Comparison of ENCODE assay signal across 15 mouse cellular contexts in the genomic region with DNA sequence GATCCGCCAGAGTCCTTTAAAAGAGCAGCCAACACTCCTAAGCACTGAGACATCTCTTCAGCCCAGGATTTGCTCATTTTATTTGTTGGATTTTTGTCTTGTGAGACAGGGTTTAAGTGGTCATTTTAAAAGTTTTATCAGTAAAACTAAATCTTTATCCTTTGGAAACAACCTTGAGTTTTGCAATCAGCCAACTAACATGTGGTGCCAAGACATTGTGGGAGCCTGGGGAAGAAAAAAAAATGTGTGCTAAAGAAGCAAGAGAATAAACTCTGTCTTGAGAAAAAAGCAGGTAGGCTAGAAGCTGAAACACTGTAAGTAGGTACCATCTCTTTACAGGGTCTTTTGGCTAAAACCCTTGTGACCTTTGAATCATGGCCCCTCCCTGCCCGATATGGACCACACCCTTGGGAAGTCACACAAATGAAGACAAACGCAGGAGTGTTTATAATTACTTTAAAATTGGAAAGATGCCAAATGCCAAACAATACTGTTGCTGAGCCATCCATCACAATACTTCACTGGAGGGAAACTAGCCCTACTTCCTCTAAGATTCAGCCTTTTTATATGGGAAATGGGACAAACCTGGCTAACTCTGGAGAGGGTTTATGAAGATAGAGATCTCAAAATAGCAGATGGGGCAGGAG. TPM values are rescaled to one million over a fixed set of nuclear protein-coding genes. Genes with fewer than 3 reads are reported as not detected.
DNase-seq lines count a peak whose midpoint lies in the region; ATAC-seq and TF ChIP-seq lines count a peak whose summit lies in the region.
"Had no signal": no experiment of that assay in that cellular context is flagged by ENCODE, and none has a peak within 500 bp of the region (broad histone marks: within the 10 kb centered on the region; RNA-seq: fewer than 3 reads in every experiment).

No protein-coding gene starts in this region.

- ATAC-seq in kidney, postnatal 0 days (replicated peaks; ENCODE audit: low FRiP score, low read depth), result no peak
- peak; percentile 38 for ATAC-seq in stomach, embryonic 15.5 days (ENCODE audit: insufficient read depth, low FRiP score, low read depth)
- ATAC-seq: liver, embryonic 12.5 days had no signal

- no peaks in the 10 kb centered on the region for H3K27me3 ChIP-seq in kidney, postnatal 0 days (ENCODE audit: insufficient read depth, low read length)
- no peaks in the 10 kb centered on the region for H3K27me3 ChIP-seq in stomach, embryonic 15.5 days (replicated peaks)
- H3K27me3 ChIP-seq: hindbrain, embryonic 13.5 days; liver, embryonic 12.5 days had no signal

- H3K4me2 ChIP-seq in kidney, postnatal 0 days (ENCODE audit: low read length), result no peak overlapping the region
- H3K4me2 ChIP-seq in stomach, embryonic 15.5 days, result no peak overlapping the region
- H3K4me2 ChIP-seq: heart, embryonic 11.5 days; hindbrain, embryonic 13.5 days; liver, embryonic 12.5 days had no signal

- no peaks in the 10 kb centered on the region for H3K36me3 ChIP-seq in kidney, postnatal 0 days (ENCODE audit: insufficient read depth, low read length)
- H3K36me3 ChIP-seq in stomach, embryonic 15.5 days, result no peaks in the 10 kb centered on the region
- H3K36me3 ChIP-seq: hindbrain, embryonic 13.5 days; liver, embryonic 12.5 days had no signal

- H3K27ac ChIP-seq in kidney, postnatal 0 days, result no peak overlapping the region
- H3K27ac ChIP-seq in stomach, embryonic 15.5 days, result no peak overlapping the region
- H3K27ac ChIP-seq: hindbrain, embryonic 13.5 days; liver, embryonic 12.5 days had no signal

- no peak overlapping the region for H3K4me3 ChIP-seq in kidney, postnatal 0 days (replicated peaks; ENCODE audit: low read depth, low read length)
- no peak overlapping the region for H3K4me3 ChIP-seq in stomach, embryonic 15.5 days (replicated peaks)
- H3K4me3 ChIP-seq: hindbrain, embryonic 13.5 days; liver, embryonic 12.5 days had no signal

- H3K4me1 ChIP-seq in kidney, postnatal 0 days (replicated peaks; ENCODE audit: insufficient read depth, low read length), result no peaks in the 10 kb centered on the region
- H3K4me1 ChIP-seq in stomach, embryonic 15.5 days, result no peaks in the 10 kb centered on the region
- H3K4me1 ChIP-seq: hindbrain, embryonic 13.5 days; liver, embryonic 12.5 days had no signal

- TF ChIP-seq CTCF in kidney, postnatal 0 days (IDR thresholded peaks at IDR 0.05; ENCODE audit: low read depth), result no peak

- H3K9ac ChIP-seq in kidney, postnatal 0 days (ENCODE audit: low read depth, low read length), result no peak overlapping the region
- no peak overlapping the region for H3K9ac ChIP-seq in stomach, embryonic 15.5 days
- H3K9ac ChIP-seq: hindbrain, embryonic 13.5 days; liver, embryonic 12.5 days had no signal

- WGBS in kidney, postnatal 0 days, result 69% methylated on average over 3 of the region's 3 CpGs
- 47% methylated on average over 3 of the region's 3 CpGs for WGBS in stomach, embryonic 15.5 days

- H3K9me3 ChIP-seq in kidney, postnatal 0 days (replicated peaks; ENCODE audit: low read length), result no peaks in the 10 kb centered on the region
- no peaks in the 10 kb centered on the region for H3K9me3 ChIP-seq in stomach, embryonic 15.5 days
- H3K9me3 ChIP-seq: liver, embryonic 12.5 days had no signal

- peak; percentile 36 for DNase-seq in kidney, postnatal 0 days (ENCODE audit: low spot score)
- no peak for DNase-seq in kidney, adult 18-20 months
- peak; percentile 58 for DNase-seq in R1 (ENCODE audit: low read depth, low spot score)
- DNase-seq in fibroblast of lung, adult 2 months (ENCODE audit: low read depth), result peak; percentile 57
- DNase-seq in urinary bladder, postnatal 4 days (ENCODE audit: low spot score in 2 of 2), result no peak
- DNase-seq in thymus, adult 18-20 months, result no peak
- DNase-seq: adrenal gland, postnatal 14 days; cerebellum, postnatal 10 days; layer of hippocampus, adult 9-11 months; thymus, adult 2 months had no signal

RNA-seq across cellular contexts. Expression of gene Tnfrsf1b, which starts 32.2 kb away (rescaled TPM):
- 2.5 TPM in 2 replicates for polyA plus RNA-seq in kidney, postnatal 0 days (2015; fragmentation: Nextera tagmentation; extraction: Ambion mirVana)
- polyA plus RNA-seq in stomach, embryonic 15.5 days (2015; fragmentation: Nextera tagmentation; extraction: Ambion mirVana), result 5.9 and 6.4 TPM in 2 replicates

RNA-seq across cellular contexts. Expression of gene Tnfrsf8, which starts 36.1 kb away (rescaled TPM):
- polyA plus RNA-seq in kidney, postnatal 0 days (2015; fragmentation: Nextera tagmentation; extraction: Ambion mirVana), result 0.05 and 0.08 TPM in 2 replicates
- 0.09 and 0.13 TPM in 2 replicates for polyA plus RNA-seq in stomach, embryonic 15.5 days (2015; fragmentation: Nextera tagmentation; extraction: Ambion mirVana)
- polyA plus RNA-seq: liver, embryonic 12.5 days; neural tube, embryonic 14.5 days had no signal

Comparison
In these comparisons a context has a peak if more than half of its experiments do, and no peak if none do; other contexts are left out.
1. DNase-seq: peak in kidney, postnatal 0 days (single experiment), R1 (single experiment) and fibroblast of lung, adult 2 months (single experiment); none in kidney, adult 18-20 months (single experiment), urinary bladder, postnatal 4 days (0 of 2) and thymus, adult 18-20 months (0 of 2).